Mouse (Mus musculus) heart, adult 2 months (tissue): Measurements from ENCODE around the gene Atxn10.

ENCODE experiments used
- CTCF ChIP-seq: fragments of 200-600 bp; IDR thresholded peaks from 2 replicates; pipeline ENCODE4 v1.8.1; 2022; ENCODE audit warnings: antibody characterized with exemption, mild to moderate bottlenecking, moderate library complexity
- EP300 ChIP-seq: fragments of 200-500 bp; IDR thresholded peaks from 2 replicates; pipeline ENCODE4 v1.6.1; 2011; ENCODE audit warnings: low read depth, low read length, control low read depth; ENCODE audit not compliant: insufficient read depth

DNA sequence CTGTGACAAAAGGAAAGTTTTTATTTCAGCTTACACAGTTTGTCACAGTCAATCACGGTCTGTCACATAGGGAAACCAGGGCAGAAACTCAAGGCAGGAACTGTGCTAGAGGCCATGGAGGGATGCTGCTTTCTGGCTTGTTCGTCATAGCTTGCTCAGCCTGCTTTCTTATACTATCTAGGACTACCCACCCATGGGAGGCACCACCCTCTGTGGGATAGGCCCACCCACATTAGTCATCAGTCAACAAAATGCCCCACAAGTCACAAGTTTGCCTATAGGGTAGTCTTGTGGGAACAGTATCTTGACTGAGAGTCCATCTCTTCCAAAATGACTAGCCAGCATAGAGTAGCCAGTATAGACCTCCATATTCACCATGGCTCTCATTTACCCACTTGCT lies 6.2 kb downstream of the Atxn10 start:
- no peak for TF ChIP-seq CTCF
- no peak for TF ChIP-seq EP300
